Mouse (Mus musculus) midbrain, embryonic 14.5 days (tissue): ENCODE data around the gene Aox1. TPM values are rescaled to one million over a fixed set of nuclear protein-coding genes. Genes with fewer than 3 reads are reported as not detected.
A peak's percentile ranks its signal among the peaks of the same experiment; 100 is the strongest.

Experiments used
- ATAC-seq: fragments of 200-750 bp; cut with Nextera tagmentation; 2 replicates; pipeline ENCODE4 v1.8.0; 2017; ENCODE audit warnings: moderate number of reproducible peaks, moderate library complexity; ENCODE audit not compliant: low FRiP score, low TSS enrichment
- DNase-seq: peaks from one replicate; pipeline ENCODE4 v3.0.0-alpha.2; 2015
- H3K27ac ChIP-seq: fragments of 300-500 bp; sonication (generic); replicated peaks from 2 replicates; pipeline ENCODE4 v1.5.1; 2014; ENCODE audit warnings: mild to moderate bottlenecking, low read depth, low read length, moderate library complexity
- H3K27me3 ChIP-seq: fragments of 300-500 bp; sonication (generic); 2 replicates; pipeline ENCODE4 v1.6.1; 2014; ENCODE audit warnings: low read length, control low read depth, mixed read lengths; ENCODE audit not compliant: control insufficient read depth, insufficient read depth
- H3K36me3 ChIP-seq: fragments of 300-500 bp; sonication (generic); 2 replicates; pipeline ENCODE4 v1.6.1; 2014; ENCODE audit warnings: low read length, control low read depth; ENCODE audit not compliant: control insufficient read depth, insufficient read depth
- H3K4me1 ChIP-seq: fragments of 300-500 bp; sonication (generic); 2 replicates; pipeline ENCODE4 v1.6.1; 2014; ENCODE audit warnings: mild to moderate bottlenecking, antibody characterized with exemption, low read length, control low read depth; ENCODE audit not compliant: control insufficient read depth, insufficient read depth
- H3K4me2 ChIP-seq: fragments of 300-500 bp; sonication (generic); 2 replicates; pipeline ENCODE4 v1.6.1; 2014; ENCODE audit warnings: mild to moderate bottlenecking, low read length, moderate library complexity
- H3K4me3 ChIP-seq: fragments of 300-500 bp; sonication (generic); replicated peaks from 2 replicates; pipeline ENCODE4 v1.5.1; 2014; ENCODE audit warnings: low read depth, low read length
- H3K9ac ChIP-seq: fragments of 300-500 bp; sonication (generic); replicated peaks from 2 replicates; pipeline ENCODE4 v1.6.1; 2014; ENCODE audit warnings: mild to moderate bottlenecking, low read length, moderate library complexity
- H3K9me3 ChIP-seq: fragments of 300-500 bp; sonication (generic); 2 replicates; pipeline ENCODE4 v1.6.1; 2016; ENCODE audit warnings: low read length, control low read depth, mixed read lengths; ENCODE audit not compliant: control insufficient read depth
- WGBS: fragments of 180-500 bp; shearing (Covaris S2); extraction: QIAGEN DNeasy Blood & Tissue Kit; methylation state at CpG from one replicate; pipeline ENCODE4 v1.1.7; 2014; 5-methylcytosine and 5-hydroxymethylcytosine counted together
- polyA plus RNA-seq: library from polyadenylated mRNA; unstranded; fragments of >200 nt; fragmentation: Nextera tagmentation; extraction: Ambion mirVana; gene quantifications from 2 replicates; pipeline ENCODE4 v1.2.1, GENCODE M21; 2014

The Aox1 gene
- polyA plus RNA-seq, 1 experiment from 2014 or later, result 0.14 TPM

DNA sequence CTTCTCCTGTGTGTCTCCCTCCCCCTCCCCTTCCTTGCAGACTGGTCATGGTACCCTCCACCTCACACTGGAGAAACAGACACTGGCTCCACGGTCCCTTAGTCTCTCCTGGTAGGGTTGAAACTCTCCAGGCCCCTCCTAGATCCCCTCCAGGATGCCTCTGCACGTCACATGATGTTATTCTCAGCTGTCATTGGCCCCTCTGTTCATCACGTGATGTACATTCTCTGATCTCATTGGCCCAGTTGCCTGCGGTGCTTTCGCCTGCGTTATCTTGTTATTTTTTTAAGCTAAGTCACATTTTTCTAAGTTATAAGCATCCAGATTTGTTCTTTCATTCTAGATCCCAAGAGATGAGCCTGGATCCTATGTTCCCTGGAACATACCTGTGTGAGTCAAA lies 76.0 kb downstream of the Aox1 start:
- H3K27me3 ChIP-seq, result no peaks in the 10 kb centered on the region
- no peak overlapping the region for H3K27ac ChIP-seq
- no peaks in the 10 kb centered on the region for H3K36me3 ChIP-seq
- no peak overlapping the region for H3K9ac ChIP-seq
- no peaks in the 10 kb centered on the region for H3K9me3 ChIP-seq
- H3K4me1 ChIP-seq, result no peaks in the 10 kb centered on the region
- 89% methylated on average over 6 of the region's 6 CpGs for WGBS
- ATAC-seq (no peak), DNase-seq (no peak)
- H3K4me3 ChIP-seq, result no peak overlapping the region
- H3K4me2 ChIP-seq, result no peak overlapping the region

DNA sequence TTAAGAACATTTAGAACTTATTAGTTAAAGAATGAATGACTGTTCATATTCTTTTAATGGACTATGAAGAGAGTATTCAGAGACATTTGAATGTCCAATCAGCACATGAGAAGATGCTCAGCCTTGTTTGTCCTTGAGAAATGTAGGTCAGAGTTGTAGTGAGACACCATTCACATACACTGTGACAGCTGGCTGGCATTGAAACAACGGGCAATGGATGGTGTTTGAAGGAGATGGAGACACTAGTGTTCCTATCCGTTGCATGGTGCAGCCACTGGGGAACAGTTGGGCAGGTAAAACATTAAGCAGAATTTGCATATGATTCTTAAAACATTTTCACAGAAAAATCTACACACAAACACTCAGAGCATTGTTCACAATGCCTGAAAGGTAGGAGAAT lies 77.3 kb downstream of the Aox1 start:
- no peak overlapping the region for H3K27ac ChIP-seq
- 88% methylated on average over 2 of the region's 2 CpGs for WGBS
- no peak for DNase-seq
- no peak overlapping the region for H3K9ac ChIP-seq
- H3K36me3 ChIP-seq, result no peaks in the 10 kb centered on the region
- no peaks in the 10 kb centered on the region for H3K4me1 ChIP-seq
- ATAC-seq, result no peak
- no peak overlapping the region for H3K4me3 ChIP-seq
- H3K9me3 ChIP-seq, result no peaks in the 10 kb centered on the region
- no peak overlapping the region for H3K4me2 ChIP-seq
- H3K27me3 ChIP-seq, result no peaks in the 10 kb centered on the region

DNA sequence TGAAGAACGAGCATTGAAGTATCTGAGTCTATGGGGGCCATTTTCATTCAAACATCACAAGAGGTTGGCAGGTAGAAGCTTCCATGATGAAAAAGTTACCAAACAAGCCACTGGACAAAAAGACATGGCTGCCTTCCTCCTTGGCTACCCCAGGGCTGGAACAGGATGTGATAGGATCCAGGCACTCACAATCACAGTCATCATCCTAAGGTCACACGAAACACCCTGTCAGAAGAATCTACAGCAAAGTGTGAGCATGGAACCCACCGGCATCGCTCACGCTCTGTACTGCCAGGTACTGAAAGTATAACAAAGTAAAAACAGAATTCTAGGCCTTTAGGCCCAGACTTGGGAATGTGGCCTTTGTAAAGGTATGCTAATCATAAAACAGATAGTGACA lies 80.5 kb downstream of the Aox1 start:
- H3K36me3 ChIP-seq, result no peaks in the 10 kb centered on the region
- H3K27ac ChIP-seq, result no peak overlapping the region
- DNase-seq, result no peak
- H3K4me1 ChIP-seq, result no peaks in the 10 kb centered on the region
- no peaks in the 10 kb centered on the region for H3K9me3 ChIP-seq
- ATAC-seq, result no peak
- no peak overlapping the region for H3K9ac ChIP-seq
- 93% methylated on average over 5 of the region's 5 CpGs for WGBS
- H3K27me3 ChIP-seq, result no peaks in the 10 kb centered on the region
- no peak overlapping the region for H3K4me3 ChIP-seq
- no peak overlapping the region for H3K4me2 ChIP-seq

DNA sequence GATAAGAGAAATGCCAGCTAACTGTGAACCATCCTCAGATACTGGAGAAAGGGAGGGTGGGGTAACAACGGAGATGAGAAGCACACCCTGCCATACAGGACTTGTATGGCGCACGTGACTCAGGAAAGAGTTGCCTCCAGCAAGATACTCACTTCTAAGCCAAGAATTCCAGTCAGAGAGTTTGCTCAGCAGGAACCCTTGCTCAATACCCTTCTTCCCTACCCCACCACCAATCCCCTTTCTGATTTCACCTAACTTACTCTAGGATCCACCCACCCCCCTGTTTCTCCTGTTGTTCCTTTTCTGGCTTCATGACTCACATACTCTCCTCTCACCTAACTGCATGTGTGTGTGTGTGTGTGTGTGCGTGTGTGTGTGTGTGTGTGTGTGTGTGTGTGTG lies 81.6 kb downstream of the Aox1 start:
- ATAC-seq, result no peak
- H3K9ac ChIP-seq, result no peak overlapping the region
- H3K27ac ChIP-seq, result no peak overlapping the region
- no peak for DNase-seq
- no peaks in the 10 kb centered on the region for H3K27me3 ChIP-seq
- WGBS, result 78% methylated on average over 4 of the region's 4 CpGs
- H3K9me3 ChIP-seq, result no peaks in the 10 kb centered on the region
- H3K4me1 ChIP-seq, result no peaks in the 10 kb centered on the region
- no peak overlapping the region for H3K4me3 ChIP-seq
- H3K4me2 ChIP-seq, result no peak overlapping the region
- H3K36me3 ChIP-seq, result no peaks in the 10 kb centered on the region

DNA sequence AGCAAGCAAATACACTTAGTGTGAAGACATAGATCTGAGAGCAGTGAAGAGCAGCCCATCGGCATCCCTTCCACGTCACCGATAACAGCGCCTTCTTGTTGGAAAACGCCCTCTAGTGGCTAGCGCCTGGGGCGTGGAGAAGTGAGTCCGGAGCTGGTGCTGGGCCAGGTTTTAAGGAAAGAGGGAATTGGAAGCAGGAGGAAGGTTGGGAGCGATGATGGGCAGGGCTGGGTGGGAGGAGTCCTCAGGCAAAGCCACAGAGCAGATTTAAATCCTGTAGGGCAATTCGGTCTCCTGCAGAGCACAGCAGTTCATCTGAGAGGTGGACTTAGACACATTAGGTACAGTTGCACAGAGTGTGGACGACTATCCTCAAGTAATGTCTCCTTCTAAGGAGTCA lies 83.1 kb downstream of the Aox1 start, which contains the start of gene Aox3:
Gene Aox3, plus strand, starts transcription at position 251 of the 400 bp plus-strand sequence.
- DNase-seq (peak; percentile 88), ATAC-seq (no peak)
- H3K36me3 ChIP-seq, result no peaks in the 10 kb centered on the region
- no peaks in the 10 kb centered on the region for H3K9me3 ChIP-seq
- no peak within 1 kb of the TSS for H3K4me3 ChIP-seq
- 13% methylated on average over 11 of the region's 11 CpGs for WGBS
- H3K4me1 ChIP-seq, result no peaks in the 10 kb centered on the region
- no peak within 1 kb of the TSS for H3K27ac ChIP-seq
- peak within 1 kb of the TSS; percentile 31 for H3K4me2 ChIP-seq
- H3K9ac ChIP-seq, result no peak within 1 kb of the TSS
- no peaks in the 10 kb centered on the region for H3K27me3 ChIP-seq

DNA sequence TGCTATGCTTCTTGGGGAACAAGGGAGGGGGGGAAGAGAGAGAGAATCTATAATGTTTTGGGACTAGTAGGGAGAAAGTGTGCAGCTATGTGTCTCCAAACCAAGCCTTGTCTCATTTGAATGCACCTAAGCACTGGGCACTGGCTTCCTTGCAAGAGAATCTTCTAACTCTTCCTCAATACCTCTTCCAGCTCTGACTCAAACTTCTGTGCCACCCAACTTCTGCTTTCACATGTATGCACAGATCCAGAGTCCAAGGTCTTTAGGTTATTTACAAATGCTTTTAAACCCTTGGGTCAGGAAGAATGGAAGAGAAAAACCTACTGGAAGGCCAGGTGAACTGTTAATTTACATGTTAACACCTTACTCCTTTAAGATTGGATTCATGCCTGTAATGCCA lies 83.7 kb downstream of the Aox1 start:
- no peak for DNase-seq
- Histone ChIP-seq H3K27me3 (no peaks in the 10 kb centered on the region), H3K36me3 (no peaks in the 10 kb centered on the region), H3K27ac (no peak overlapping the region), H3K9me3 (no peaks in the 10 kb centered on the region), H3K4me3 (no peak overlapping the region), H3K4me1 (no peaks in the 10 kb centered on the region), H3K9ac (no peak overlapping the region), H3K4me2 (no peak overlapping the region)
- ATAC-seq, result no peak

DNA sequence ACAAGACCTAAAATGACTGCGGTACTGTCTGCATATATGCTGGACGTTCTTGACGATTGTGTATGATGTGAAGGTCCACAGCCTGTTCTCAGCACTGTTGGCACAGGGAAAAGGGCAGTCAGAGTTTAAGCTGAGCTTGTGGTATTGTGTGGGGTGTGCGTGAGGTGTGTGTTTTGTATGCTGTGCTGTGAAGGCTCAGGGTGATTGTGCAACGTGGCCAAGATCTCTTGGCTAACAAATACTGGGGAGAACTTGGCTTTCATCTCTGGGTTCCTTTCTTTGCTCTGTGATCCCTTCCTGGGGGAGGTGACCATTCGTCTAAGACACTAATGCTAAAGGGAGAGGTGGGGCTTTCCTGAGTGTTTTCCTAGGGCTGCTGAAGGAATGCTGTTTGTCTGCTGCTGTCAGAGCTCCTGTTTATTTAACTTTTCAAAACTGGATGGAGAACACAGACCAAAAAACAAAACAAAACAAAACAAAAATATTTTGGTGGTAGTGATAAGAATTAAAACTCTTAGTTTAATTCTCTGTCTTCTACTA lies 84.4 kb downstream of the Aox1 start:
- no peaks in the 10 kb centered on the region for H3K27me3 ChIP-seq
- H3K4me3 ChIP-seq, result no peak overlapping the region
- no peak overlapping the region for H3K9ac ChIP-seq
- ATAC-seq (no peak), DNase-seq (no peak)
- no peak overlapping the region for H3K4me2 ChIP-seq
- H3K36me3 ChIP-seq, result no peaks in the 10 kb centered on the region
- H3K9me3 ChIP-seq, result no peaks in the 10 kb centered on the region
- no peaks in the 10 kb centered on the region for H3K4me1 ChIP-seq
- H3K27ac ChIP-seq, result no peak overlapping the region
- 76% methylated on average over 6 of the region's 6 CpGs for WGBS

DNA sequence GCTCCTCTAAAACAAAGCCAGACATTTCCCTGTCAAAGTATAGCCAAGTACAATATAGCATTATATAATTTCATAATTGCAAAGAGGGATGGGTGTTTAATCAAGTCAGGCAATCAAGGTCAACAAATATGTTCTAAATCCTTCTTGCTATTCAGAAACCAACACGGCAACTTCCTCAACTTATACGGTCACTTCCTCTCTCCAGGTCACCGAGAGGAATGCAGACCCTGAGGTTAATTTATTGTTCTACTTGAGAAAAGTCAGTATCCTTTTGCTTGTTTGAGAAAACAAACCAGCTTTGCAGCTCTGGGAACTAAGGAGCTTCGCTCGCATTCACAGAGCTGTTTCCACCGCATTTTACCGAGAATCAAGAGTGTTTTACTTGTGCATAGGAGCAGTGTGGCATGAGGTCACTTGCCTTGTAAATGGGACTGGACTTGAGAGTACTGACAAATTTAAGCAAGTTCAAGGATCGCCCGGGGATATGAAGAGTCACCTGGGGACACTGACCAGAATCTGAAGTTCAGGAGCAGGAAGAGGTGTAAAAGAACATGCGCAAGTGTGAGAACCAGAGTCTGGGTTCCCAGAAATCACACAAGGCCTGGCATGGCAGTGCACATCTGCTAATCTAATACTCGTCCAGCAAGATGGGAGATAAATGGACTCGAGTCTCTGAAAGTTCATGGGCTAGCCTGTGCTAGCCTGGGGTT lies 85.1 kb downstream of the Aox1 start:
- WGBS, result 84% methylated on average over 12 of the region's 12 CpGs
- Histone ChIP-seq H3K36me3 (no peaks in the 10 kb centered on the region), H3K27me3 (no peaks in the 10 kb centered on the region), H3K9ac (no peak overlapping the region), H3K4me1 (no peaks in the 10 kb centered on the region), H3K9me3 (no peaks in the 10 kb centered on the region), H3K27ac (no peak overlapping the region), H3K4me2 (no peak overlapping the region), H3K4me3 (no peak overlapping the region)
- ATAC-seq, result no peak
- no peak for DNase-seq

DNA sequence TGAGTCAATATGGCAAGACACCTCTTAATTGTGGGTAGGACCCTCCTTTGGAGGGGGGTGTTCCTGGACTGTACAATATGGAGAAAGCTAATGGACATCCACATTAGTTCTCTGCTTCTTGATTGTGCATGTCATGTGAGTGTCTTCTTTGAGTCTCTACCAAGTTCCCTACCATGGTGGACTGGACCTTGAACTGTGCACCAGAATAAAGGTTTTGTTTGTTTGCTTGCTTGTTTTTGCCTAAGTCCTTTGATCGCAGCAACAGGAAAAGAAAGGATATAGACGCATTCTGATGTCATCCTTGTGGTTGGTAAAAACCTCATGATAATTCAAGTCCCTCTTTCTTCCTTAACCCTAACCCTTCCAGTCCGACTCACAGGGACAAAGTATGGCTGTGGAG lies 88.5 kb downstream of the Aox1 start:
- no peak overlapping the region for H3K4me3 ChIP-seq
- 90% methylated on average over 3 of the region's 3 CpGs for WGBS
- no peak overlapping the region for H3K4me2 ChIP-seq
- H3K36me3 ChIP-seq, result no peaks in the 10 kb centered on the region
- no peaks in the 10 kb centered on the region for H3K4me1 ChIP-seq
- DNase-seq, result no peak
- no peak overlapping the region for H3K9ac ChIP-seq
- no peak for ATAC-seq
- no peaks in the 10 kb centered on the region for H3K27me3 ChIP-seq
- H3K27ac ChIP-seq, result no peak overlapping the region
- no peaks in the 10 kb centered on the region for H3K9me3 ChIP-seq
